11 mouse cellular contexts compared by ENCODE assay signal in genomic region chr13:63726035-63726434, GRCm38 (mm10).
DNase-seq lines count a peak whose midpoint lies in the region; ATAC-seq and TF ChIP-seq lines count a peak whose summit lies in the region.
"Had no signal": no experiment of that assay in that cellular context is flagged by ENCODE, and none has a peak within 500 bp of the region (broad histone marks: within the 10 kb centered on the region; RNA-seq: fewer than 3 reads in every experiment).

No protein-coding gene starts in this region.

- H3K27me3 ChIP-seq in forebrain, postnatal 0 days (ENCODE audit: insufficient read depth, low read length), result no peaks in the 10 kb centered on the region
- peaks cover 6% of the 10 kb centered on the region; the same call in 1 of the 2 replicates for H3K27me3 ChIP-seq in forebrain, embryonic 13.5 days
- no peaks in the 10 kb centered on the region for H3K27me3 ChIP-seq in lung, embryonic 16.5 days (ENCODE audit: control insufficient read depth, insufficient read depth, low read depth, low read length)
- H3K27me3 ChIP-seq in hindbrain, embryonic 12.5 days, result 0 out of 2 replicates have a peak, but pooled peaks cover 2% of the 10 kb centered on the region
- H3K27me3 ChIP-seq in midbrain, embryonic 14.5 days (ENCODE audit: control insufficient read depth, insufficient read depth, low read length), result no peaks in the 10 kb centered on the region

- ATAC-seq in forebrain, postnatal 0 days, result no peak
- ATAC-seq in forebrain, embryonic 13.5 days, result no peak
- ATAC-seq in lung, embryonic 16.5 days (ENCODE audit: low read depth), result peak; percentile 59
- 0 out of 2 replicates have a peak, but pooled peaks have one; percentile 29 for ATAC-seq in hindbrain, embryonic 12.5 days (ENCODE audit: low FRiP score)
- no peak for ATAC-seq in midbrain, embryonic 14.5 days (ENCODE audit: low FRiP score, low TSS enrichment)

- no peaks in the 10 kb centered on the region for H3K36me3 ChIP-seq in forebrain, postnatal 0 days (ENCODE audit: insufficient read depth)
- no peaks in the 10 kb centered on the region for H3K36me3 ChIP-seq in forebrain, embryonic 13.5 days (ENCODE audit: poor library complexity, severe bottlenecking)
- H3K36me3 ChIP-seq in lung, embryonic 16.5 days (ENCODE audit: control insufficient read depth, insufficient read depth, low read length), result no peaks in the 10 kb centered on the region
- H3K36me3 ChIP-seq in hindbrain, embryonic 12.5 days, result no peaks in the 10 kb centered on the region
- H3K36me3 ChIP-seq in midbrain, embryonic 14.5 days (ENCODE audit: control insufficient read depth, insufficient read depth, low read length), result no peaks in the 10 kb centered on the region

- no peak overlapping the region for H3K9ac ChIP-seq in forebrain, postnatal 0 days
- H3K9ac ChIP-seq in forebrain, embryonic 13.5 days, result no peak overlapping the region
- H3K9ac ChIP-seq in lung, embryonic 16.5 days (ENCODE audit: low read length), result no peak overlapping the region
- H3K9ac ChIP-seq in hindbrain, embryonic 12.5 days, result no peak overlapping the region
- no peak overlapping the region for H3K9ac ChIP-seq in midbrain, embryonic 14.5 days (replicated peaks; ENCODE audit: low read length)

- H3K4me2 ChIP-seq in forebrain, postnatal 0 days (ENCODE audit: low read depth), result no peak overlapping the region
- H3K4me2 ChIP-seq in forebrain, embryonic 13.5 days, result no peak overlapping the region
- H3K4me2 ChIP-seq in lung, embryonic 16.5 days (ENCODE audit: low read depth, low read length), result no peak overlapping the region
- H3K4me2 ChIP-seq in hindbrain, embryonic 12.5 days (replicated peaks), result no peak overlapping the region
- H3K4me2 ChIP-seq in midbrain, embryonic 14.5 days (ENCODE audit: low read length), result no peak overlapping the region

- peak; percentile 6 for DNase-seq in forebrain, postnatal 0 days
- no peak for DNase-seq in lung, postnatal 14 days
- peak; percentile 41 for DNase-seq in midbrain, embryonic 14.5 days
- DNase-seq in right cerebral cortex, postnatal 14 days, result no peak
- no peak for DNase-seq in gastrocnemius, postnatal 4 days (ENCODE audit: low spot score in 2 of 2)
- DNase-seq: adrenal gland, postnatal 25 days; cerebellum, adult 2 months; kidney, adult 11 months had no signal

- WGBS in forebrain, postnatal 0 days, result 12% methylated on average over 2 of the region's 2 CpGs
- WGBS in forebrain, embryonic 13.5 days, result 17% methylated on average over 2 of the region's 2 CpGs
- 21% methylated on average over 2 of the region's 2 CpGs for WGBS in lung, embryonic 16.5 days
- WGBS in hindbrain, embryonic 12.5 days, result 3% methylated on average over 2 of the region's 2 CpGs
- WGBS in midbrain, embryonic 14.5 days, result 0% methylated on average over 2 of the region's 2 CpGs

- H3K4me1 ChIP-seq in forebrain, postnatal 0 days (ENCODE audit: insufficient read depth), result no peaks in the 10 kb centered on the region
- H3K4me1 ChIP-seq in forebrain, embryonic 13.5 days, result 0 out of 2 replicates have a peak, but pooled peaks cover 4% of the 10 kb centered on the region
- peaks cover 32% of the 10 kb centered on the region for H3K4me1 ChIP-seq in lung, embryonic 16.5 days (replicated peaks; ENCODE audit: control insufficient read depth, insufficient read depth, low read length)
- H3K4me1 ChIP-seq in hindbrain, embryonic 12.5 days, result peaks cover 7% of the 10 kb centered on the region; the same call in 1 of the 2 replicates
- H3K4me1 ChIP-seq in midbrain, embryonic 14.5 days (ENCODE audit: control insufficient read depth, insufficient read depth, low read length), result no peaks in the 10 kb centered on the region

- no peak for TF ChIP-seq CTCF in forebrain, postnatal 0 days (IDR thresholded peaks at IDR 0.05; ENCODE audit: low read depth)

- H3K4me3 ChIP-seq in forebrain, postnatal 0 days (ENCODE audit: low read depth, low read length), result no peak overlapping the region
- no peak overlapping the region for H3K4me3 ChIP-seq in forebrain, embryonic 13.5 days
- no peak overlapping the region for H3K4me3 ChIP-seq in lung, embryonic 16.5 days (ENCODE audit: low read length)
- no peak overlapping the region for H3K4me3 ChIP-seq in hindbrain, embryonic 12.5 days
- H3K4me3 ChIP-seq in midbrain, embryonic 14.5 days (replicated peaks; ENCODE audit: low read depth, low read length), result no peak overlapping the region

- H3K9me3 ChIP-seq in forebrain, postnatal 0 days (ENCODE audit: low read length), result no peaks in the 10 kb centered on the region
- no peaks in the 10 kb centered on the region; the same call in 1 of the 2 replicates for H3K9me3 ChIP-seq in forebrain, embryonic 13.5 days (replicated peaks)
- H3K9me3 ChIP-seq in lung, embryonic 16.5 days (ENCODE audit: control insufficient read depth, low read length), result no peaks in the 10 kb centered on the region
- no peaks in the 10 kb centered on the region for H3K9me3 ChIP-seq in hindbrain, embryonic 12.5 days (replicated peaks)
- no peaks in the 10 kb centered on the region for H3K9me3 ChIP-seq in midbrain, embryonic 14.5 days (ENCODE audit: control insufficient read depth, low read length)

- H3K27ac ChIP-seq in forebrain, postnatal 0 days (ENCODE audit: low read depth, low read length), result no peak overlapping the region
- H3K27ac ChIP-seq in forebrain, embryonic 13.5 days, result no peak overlapping the region
- peak overlapping the region; percentile 81 for H3K27ac ChIP-seq in lung, embryonic 16.5 days (ENCODE audit: low read length)
- H3K27ac ChIP-seq in hindbrain, embryonic 12.5 days, result no peak overlapping the region
- no peak overlapping the region for H3K27ac ChIP-seq in midbrain, embryonic 14.5 days (replicated peaks; ENCODE audit: low read depth, low read length)

Comparison
In these comparisons a context has a peak if more than half of its experiments do, and no peak if none do; other contexts are left out.
1. ATAC-seq: peak in lung, embryonic 16.5 days (single experiment) and hindbrain, embryonic 12.5 days (single experiment); none in forebrain, postnatal 0 days (single experiment), forebrain, embryonic 13.5 days (single experiment) and midbrain, embryonic 14.5 days (single experiment).
2. DNase-seq: peak in forebrain, postnatal 0 days (single experiment) and midbrain, embryonic 14.5 days (single experiment); none in lung, postnatal 14 days (single experiment), right cerebral cortex, postnatal 14 days (single experiment) and gastrocnemius, postnatal 4 days (0 of 2).